Mouse (Mus musculus) embryo, embryonic 11.5 days (tissue): ENCODE measurements around the gene Stk4.

Experiments
- DNase-seq: peaks from one replicate; pipeline ENCODE4 v3.0.0-alpha.2; 2012; ENCODE audit warnings: low read depth, low spot score

The Stk4 gene

DNA sequence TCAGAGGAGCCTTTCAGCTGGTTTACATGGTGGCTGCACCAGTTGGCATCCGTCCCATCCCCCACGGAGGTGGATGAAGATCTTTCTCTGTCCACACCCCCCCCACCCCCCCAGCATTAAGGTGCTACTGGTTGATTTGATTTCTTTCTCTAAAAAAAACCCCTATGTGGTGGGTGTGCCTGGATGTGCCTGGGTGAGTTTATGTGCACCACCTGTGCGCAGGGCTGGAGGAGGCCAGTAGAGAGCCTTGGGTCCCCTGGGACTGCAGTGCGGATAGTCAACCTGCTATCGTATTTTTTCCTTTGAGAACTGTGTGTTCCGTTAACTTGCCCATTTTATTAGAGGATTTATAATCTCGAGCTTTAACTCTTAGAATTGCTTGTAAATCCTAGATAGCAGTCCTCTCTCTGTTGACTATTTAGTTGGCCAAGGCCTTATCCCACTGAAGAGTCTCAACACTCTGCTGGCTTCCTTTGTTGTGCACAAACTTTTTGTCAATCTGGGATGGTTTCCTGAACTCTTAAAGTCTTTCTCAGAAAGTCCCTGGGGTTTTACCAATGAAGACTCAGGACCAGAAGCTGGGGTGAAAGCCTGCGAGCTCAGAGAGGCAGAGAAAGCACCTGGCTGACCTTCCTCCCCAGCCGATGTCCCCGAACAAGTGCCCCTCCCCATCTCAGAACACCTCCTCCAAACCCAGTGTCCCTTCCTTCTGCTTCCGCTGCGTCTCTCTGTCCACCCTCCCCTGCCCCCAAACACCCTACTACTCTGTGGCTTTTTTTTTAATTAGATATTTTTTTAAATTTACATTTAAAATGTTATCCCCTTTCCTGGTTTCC, 58.7 kb downstream of the Stk4 start:
- no peak for DNase-seq

DNA sequence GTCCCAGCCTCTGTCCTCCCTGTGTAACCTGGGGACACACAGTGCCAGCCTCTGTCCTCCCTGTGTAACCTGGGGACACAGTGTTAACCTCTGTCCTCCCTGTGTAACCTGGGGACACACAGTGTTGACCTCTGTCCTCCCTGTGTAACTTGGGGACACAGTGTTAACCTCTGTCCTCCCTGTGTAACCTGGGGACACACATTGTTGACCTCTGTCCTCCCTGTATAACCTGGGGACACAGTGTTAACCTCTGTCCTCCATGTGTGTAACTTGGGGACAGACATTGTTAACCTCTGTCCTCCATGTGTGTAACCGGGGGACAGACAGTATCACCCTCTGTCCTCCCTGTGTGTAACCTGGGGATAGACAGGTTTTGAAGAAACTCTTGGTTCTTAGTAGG, 61.5 kb downstream of the Stk4 start:
- no peak for DNase-seq

DNA sequence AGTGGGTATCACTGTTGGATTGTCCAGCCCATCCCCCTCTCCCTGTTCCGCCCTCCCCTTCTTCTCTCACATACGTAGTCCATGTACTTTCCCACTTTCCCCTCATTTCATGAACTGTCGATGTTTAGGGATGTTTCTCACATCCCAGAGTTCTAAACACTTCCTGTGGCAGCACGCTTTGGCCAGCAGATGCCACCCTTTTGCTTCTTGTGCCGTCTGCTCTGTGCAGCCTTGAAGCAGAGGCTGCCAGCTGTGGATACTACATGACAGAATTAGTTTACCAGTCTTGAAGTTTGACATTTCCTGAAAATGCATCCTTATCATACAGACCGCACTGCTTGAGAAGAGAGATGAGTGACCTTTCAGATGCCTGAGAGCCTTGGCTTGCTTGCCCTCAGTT, 64.4 kb downstream of the Stk4 start:
- DNase-seq: no peak

DNA sequence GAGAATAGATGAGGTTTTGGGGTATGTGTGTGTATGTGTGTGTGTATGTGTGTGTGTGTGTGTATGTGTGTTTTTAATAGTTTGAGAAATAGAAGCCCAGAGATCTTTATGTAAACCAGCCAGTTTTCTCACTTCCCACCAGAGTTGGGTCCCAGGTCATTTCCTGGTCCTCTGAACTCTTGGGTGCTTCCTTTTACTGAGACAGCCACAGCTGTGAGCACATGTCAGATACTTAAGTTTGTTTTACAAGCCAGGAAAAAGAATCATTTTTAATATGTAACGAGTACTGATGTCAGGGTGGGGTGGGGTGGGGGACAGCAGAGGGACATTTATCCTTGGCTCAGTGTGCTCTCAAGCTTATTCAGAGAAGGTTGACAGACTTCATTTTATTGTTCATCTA, 65.2 kb downstream of the Stk4 start:
- DNase-seq: no peak

DNA sequence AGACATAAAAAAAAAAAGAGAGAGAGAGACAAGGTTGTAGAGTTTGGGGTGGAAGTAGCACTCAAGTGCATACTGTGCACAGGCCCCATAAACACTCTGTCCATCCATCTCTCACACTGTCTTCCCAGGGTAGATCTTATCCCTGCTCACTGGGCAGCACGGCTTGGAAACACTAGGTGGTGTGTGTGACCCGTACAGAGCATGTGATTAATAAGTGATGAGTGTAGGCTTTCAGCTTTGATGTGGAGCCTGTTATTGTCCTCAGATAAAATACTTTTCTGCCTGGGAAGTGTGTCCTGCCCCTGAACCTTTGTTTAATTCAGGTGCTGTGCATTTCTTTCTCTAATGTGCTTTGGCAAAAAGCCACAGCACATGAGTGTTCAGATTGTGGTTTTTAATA, 66.3 kb downstream of the Stk4 start:
- DNase-seq: no peak

DNA sequence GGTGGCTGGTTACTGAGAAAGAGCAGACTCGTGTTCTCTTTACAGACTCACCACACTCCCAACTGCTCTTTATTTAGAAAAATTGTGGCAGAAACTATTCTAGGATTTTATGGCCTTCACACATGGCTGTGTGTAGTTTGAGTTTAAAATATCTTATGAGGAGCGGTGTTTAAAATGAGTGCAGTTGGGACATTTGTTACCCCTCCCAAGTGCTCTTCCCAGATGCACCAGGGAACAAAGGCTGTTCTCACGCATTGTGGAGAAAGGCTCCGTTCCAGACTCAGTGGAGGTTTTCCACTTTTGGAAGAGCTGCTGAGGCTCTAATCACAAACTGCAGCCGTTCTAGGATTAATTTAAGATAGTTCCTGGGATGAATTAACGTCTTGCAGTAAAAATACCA, 67.6 kb downstream of the Stk4 start:
- no peak for DNase-seq

DNA sequence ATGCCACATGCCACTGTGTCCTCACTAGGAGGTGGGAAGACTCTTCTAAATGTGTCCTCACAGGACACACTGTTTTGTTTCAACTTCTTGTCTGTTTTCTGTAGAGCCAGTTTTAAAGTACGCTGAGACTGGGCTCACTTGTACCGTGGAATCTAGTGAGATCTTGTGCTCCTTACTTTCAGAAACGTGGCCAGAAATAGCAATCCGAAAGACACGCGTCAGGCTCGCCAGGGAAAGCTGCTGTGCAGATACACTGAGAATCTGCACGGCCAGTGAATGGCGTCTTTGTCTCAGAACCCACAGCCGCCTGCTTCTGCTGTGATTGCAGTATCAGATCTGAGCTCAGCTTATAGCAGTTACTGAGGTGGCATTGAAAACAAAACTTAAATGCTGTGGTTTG, 71.9 kb downstream of the Stk4 start:
- DNase-seq: no peak

DNA sequence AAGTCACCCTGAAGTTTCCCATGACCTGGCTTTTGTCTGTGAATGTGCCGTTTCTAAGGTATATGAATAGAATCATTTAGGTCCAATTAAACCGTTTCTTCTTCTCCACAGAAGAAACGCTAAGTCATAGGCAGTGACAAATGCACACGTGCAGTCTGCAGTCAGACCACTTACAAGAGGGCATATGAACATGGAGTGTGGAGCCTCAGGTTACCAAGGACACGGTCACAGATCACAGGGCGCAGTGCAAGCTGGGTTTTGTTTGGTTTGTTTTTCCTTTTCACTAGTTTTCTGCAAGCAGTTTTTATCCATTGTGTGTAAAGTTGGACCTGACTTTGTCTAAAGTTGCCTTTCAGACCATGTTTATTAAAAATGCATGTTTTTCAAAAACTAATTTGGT, 73.9 kb downstream of the Stk4 start:
- no peak for DNase-seq

DNA sequence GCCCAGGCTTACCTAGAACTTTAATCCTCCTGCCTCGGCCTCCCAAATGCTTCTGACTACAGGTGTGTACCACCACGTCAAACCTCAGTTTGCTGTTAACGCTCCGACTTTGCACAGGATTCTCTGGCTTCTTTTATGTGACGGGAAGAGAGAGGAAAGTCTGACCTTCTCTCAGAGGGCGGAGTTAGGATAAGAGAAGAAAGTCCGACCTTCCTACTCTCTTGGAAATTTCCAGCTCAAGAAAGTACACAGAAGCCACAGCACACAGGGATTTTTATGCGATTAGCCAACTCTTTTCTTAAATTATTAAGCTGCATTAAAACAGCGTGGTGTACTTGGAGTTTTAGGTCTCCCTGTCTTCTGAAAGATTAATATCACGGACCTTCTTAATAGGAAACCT, 74.4 kb downstream of the Stk4 start:
- DNase-seq: no peak

DNA sequence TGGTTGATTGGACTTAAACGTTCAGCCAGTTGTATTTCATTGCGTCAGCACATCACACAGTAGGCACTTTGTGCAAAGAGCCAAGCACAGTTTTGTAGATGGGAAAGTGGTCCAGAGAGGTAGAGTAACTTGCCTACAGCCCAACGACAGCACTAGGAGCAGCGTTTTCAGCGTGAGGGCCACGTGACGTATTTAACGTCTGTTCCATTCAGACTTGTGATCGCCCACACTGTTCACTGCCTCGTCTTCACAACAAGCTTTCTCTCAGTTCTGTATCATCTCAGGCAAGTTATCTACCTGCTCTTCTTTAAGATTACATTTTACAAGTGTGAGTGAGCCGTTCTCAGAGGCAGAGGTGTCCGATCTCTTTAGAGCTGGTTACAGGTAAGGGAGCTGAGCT, 76.4 kb downstream of the Stk4 start:
- no peak for DNase-seq

DNA sequence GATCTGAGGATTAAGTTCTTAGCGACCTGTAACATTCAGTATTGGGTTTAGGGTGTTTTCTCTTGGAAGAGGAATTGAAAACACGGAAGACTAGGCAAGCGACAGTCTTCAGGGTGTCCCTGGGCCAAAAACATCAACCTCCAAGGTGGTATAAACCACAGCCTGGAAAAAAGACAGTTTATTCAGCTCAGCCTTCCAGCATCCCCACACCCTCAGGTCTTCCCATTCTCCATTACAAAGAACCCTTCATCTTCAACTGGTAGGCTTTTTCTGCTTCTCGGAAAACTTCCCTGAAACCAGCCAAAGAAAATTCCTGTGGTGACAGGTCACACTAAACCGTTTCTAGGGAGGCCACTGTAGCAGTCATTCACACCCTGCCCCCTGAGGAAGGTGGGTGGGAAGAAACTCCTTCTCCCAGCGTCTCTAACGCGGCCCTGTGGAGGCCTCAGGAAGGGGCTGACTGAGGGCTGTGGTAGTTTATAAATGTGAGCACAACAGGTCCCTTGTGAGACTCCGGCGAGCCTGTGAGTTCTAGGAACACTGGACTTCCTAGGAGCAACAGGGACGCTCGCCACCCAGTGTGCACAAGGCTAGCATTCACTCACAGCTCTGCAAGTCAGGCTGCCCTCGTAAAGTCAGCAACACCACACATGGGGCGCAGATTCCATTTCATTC, 80.1 kb downstream of the Stk4 start:
- no peak for DNase-seq

DNA sequence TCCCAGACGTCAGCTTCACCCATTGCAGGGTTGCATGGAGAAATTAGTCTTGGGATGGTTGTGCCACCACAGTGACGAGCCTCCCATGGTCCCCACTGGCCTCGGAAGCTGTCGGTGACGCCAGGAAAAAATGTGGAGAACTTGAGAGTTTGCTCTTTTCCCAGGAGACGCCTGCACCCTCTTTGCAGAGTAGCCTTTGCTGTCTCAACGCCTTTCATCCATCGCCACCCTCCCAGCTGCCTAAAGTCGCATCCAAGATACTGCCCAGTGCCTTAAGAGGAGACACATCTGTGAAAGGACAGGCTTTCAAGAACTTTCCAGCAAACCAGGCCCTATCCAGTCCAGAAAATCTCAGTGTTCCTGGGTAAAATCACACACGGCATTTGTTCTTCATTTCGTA, 82.2 kb downstream of the Stk4 start:
- DNase-seq: no peak

DNA sequence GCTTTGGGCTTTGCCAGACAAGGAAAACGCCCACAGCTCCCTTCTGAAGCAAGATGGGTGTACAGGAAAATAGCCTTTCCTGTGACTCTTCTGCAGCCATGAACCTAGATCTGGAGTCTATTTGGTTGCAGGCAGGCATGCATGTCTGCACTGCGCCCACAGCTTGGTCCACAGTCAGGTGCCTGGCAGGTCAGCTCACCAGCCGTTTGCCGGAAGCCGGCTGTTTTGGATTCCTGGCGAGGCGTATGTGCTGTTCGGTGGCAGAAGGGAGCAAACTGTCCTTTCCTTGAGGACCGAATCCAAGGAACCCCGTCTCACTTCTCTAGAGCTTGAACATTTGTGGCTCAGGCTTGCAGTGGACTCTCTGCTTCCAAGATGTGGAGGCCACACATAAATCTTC, 83.9 kb downstream of the Stk4 start:
- DNase-seq: no peak

DNA sequence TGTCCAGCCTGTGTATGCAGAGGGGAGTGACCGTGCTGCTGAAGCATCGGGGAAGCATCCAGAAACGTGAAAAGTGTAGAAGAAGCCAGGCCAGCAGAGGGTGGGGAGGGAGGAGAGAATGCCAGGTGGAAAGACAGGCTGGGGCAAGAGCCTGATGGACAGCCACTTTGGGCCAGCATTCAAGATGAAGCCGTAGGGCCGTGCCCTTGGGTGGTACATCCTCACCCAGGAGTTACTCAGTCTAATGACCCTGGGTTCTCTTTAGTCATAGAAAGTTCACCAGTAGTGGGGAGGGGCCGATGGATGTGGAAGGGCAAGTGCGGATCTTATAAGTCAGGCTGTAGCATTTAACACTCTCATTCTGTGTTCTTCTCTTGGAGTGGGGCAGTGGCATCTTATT, 86.0 kb downstream of the Stk4 start:
- DNase-seq: no peak

DNA sequence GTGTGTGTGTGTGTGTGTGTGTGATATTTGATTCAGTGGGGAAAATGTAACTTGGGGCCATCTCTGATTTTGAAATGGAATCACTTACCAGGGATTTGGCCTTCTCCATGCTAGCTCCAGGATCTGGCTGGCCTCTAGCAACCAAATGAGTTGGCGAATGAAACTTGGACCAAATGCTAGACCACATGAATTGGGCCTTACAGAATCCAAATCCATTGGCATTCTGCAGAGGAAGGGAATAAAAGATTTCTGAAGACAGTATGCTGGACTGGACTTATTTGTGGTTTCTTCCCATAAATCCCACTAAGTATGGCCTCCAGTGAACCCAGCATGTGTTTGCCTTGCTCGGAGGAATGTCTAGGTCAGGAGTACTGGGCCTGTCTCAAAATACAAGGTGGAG, 88.7 kb downstream of the Stk4 start:
- no peak for DNase-seq

DNA sequence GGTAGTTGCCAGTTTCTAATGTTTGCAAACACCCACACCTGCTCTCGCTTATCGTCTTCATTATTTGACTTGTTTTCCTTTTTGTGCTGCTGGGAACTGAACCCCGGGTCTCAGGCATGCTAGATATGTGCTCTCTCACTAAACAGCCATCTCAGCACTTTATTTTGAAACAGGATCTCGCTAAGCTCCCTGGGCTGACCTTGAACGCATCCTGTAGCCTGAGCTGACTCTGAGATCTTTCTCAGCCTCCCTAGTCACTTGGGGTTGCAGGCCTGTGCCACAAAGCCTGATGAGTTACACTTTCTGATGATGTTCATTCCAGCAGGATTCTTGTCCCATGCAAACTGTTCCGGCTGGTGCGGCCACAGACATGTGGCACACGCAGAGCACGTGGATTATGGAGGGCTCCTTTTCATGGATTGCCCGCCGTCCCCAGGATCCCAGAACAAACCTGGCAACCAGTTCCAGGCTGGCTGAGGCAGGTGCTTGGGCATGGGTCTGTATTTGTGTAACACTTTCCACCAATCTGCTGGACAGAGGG, 91.5 kb downstream of the Stk4 start:
- DNase-seq: no peak

DNA sequence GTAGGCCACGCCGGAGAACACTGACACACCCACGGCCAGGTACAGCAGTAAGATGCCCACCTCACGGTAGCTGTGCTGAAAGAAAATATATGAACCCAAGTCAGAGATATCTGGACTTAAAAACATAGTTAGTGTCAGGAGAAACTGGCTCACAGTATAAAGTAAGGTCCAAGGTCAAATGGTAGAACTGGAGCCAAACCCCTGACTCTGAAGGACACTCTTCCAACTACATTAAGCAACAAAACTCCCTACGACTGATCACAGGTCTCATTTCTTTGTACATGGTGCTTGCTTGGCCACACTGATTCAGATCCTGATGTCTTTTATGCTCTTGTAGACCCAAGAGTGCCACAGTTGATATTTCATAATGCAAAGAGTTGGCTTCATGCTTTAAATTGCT, 94.8 kb downstream of the Stk4 start:
- no peak for DNase-seq

DNA sequence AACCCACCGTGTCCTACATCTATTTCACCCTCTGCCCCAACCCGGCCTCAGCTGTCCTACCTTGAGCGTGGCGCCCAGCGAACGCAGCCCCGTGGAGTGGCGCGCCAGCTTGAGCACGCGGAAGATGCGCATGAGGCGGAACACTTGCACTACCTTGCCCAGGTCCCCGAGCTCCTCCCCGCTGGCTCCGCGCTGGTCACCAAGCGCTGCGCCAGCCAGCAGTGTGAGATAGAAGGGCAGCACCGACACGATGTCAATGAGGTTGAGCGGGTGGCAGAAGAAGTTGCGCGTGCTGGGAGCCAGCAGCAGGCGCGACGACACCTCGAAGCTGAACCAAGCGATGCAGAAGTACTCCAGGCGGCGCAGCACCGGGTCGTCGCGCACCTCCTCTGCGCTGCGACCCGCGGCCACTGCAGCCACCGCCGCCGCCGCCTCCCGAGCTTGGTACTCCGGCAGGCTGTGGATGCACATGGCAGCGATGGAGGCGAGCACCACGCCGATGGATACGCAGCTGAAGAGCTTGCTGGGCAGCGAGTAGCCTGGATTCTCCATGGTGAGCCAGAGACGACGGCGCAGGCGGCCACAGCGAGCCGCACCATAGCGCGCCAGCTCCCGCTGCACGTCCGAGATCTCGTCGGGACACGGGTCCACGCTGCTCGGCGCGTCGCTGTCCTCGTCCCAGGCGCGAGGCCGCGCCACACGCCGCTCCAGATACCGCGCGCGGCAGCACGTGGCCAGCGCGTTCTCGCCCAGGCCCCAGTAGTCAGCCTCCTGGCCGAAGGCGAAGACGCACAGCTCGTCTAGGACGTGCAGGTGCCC, 97.8 kb downstream of the Stk4 start:
- DNase-seq: no peak

DNA sequence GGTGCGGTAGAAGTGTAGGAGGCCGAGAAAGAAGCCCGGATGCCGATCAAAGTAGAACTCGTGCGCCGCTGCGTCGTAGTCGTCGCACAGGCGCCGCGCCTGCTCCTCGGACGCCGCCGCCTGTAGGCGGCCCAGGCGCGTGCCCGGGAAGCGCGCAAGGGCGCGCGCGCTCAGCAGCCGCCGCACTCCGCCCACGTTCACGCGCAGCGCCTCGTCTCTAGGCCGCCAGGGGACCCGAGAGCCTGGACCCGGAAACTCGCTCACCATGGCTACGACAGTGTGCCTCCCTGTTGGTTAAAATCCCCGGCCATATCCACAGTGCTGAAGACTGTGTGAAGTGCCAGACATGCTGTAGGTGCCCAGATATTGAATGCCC, 98.4 kb downstream of the Stk4 start:
- no peak for DNase-seq

DNA sequence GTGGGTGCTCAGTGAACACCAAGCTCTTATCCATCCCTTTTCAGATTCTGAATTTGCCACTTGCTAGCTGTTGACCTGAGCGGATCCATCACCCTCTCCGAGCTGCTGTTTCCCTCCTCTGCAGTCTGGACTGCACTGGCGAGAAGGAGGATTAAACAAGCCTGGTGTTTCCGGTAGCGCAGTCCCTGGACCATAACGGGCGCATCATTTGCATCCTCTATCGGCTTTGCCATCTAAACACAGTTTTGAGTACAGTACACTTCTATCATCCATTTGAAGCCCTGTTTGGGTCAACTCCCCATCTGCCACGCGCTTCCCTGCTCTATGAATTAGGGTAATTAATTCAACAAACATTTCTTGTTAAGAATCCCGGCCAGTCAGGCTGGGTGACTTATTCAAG, 100.2 kb downstream of the Stk4 start:
- DNase-seq: no peak

DNA sequence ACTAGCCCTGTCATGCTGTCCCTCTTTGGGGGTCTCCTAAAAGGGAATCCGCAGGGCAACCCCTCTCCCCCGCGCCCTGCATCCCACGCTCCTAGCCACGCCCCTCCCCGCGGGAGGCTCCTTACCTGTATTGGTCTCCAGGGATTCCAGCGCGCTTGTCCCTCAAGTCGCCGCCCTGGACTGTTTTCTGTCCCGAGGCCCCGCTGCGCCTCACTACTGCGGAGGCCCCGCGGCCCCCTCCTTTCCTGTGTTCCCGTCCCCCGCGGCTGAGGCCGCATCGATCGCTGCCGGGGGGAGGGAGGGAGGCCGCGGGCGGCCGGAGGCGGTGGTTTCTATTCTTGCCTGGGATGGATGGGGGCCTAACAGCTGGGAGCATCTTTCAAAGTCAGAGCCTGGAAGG, 100.8 kb downstream of the Stk4 start, which contains the start of gene Kcns1:
Gene Kcns1 (minus strand): TSS at position 212 of the 400 bp plus-strand sequence.
- no peak for DNase-seq

DNA sequence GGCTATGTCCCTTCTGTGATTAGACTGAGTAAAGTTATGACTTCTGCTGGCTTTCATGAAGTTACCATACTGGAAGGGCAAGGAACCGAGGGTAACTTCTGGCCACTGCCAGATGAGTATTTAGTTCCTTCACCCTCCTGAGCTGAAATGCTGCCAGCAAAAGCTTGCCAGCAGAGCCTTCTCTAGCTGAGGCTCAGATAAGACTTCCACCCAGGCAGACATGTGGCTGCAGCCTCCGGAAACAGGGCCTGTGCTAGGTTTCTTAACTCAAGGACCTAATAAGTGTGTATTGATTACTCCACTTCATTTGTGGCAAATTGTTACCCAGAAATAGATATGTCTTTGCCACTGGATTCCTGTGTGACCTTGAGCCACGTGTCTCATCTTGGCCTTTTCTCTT, 103.3 kb downstream of the Stk4 start:
- DNase-seq: no peak
